Mouse (Mus musculus) heart, adult 2 months (tissue): Measurements from ENCODE around the gene Cadps2. TPM values are rescaled to one million over a fixed set of nuclear protein-coding genes. Genes with fewer than 3 reads are reported as not detected.

Source experiments
- DNase-seq, 2 experiments: peaks; one replicate each; pipeline ENCODE4 v3.0.0; 2021
- H3K27ac ChIP-seq: fragments of 200-600 bp; 2 replicates; pipeline ENCODE4 v1.8.1; 2022
- H3K27me3 ChIP-seq: fragments of 200-500 bp; 2 replicates; pipeline ENCODE4 v1.6.1; 2012; ENCODE audit warnings: mild to moderate bottlenecking, low read length, inconsistent platforms, mixed read lengths; ENCODE audit not compliant: control insufficient read depth, insufficient read depth
- H3K36me3 ChIP-seq: fragments of 200-500 bp; 2 replicates; pipeline ENCODE4 v1.6.1; 2012; ENCODE audit warnings: low read length, inconsistent platforms; ENCODE audit not compliant: control insufficient read depth, insufficient read depth
- H3K4me1 ChIP-seq: fragments of 200-500 bp; 2 replicates; pipeline ENCODE4 v1.6.1; 2011; ENCODE audit warnings: low read length; ENCODE audit not compliant: control insufficient read depth, insufficient read depth
- H3K4me3 ChIP-seq: fragments of 200-600 bp; 2 replicates; pipeline ENCODE4 v1.8.1; 2022
- H3K79me2 ChIP-seq: fragments of 200-500 bp; replicated peaks from 2 replicates; pipeline ENCODE4 v1.6.1; 2012; ENCODE audit warnings: mild to moderate bottlenecking, inconsistent platforms, low read length, moderate library complexity, mixed read lengths; ENCODE audit not compliant: control insufficient read depth, insufficient read depth
- H3K9ac ChIP-seq: fragments of 200-500 bp; 2 replicates; pipeline ENCODE4 v1.6.1; 2012; ENCODE audit warnings: low read depth, mild to moderate bottlenecking, control low read depth, inconsistent platforms, low read length, mixed read lengths
- CTCF ChIP-seq: fragments of 200-600 bp; IDR thresholded peaks from 2 replicates; pipeline ENCODE4 v1.8.1; 2022; ENCODE audit warnings: antibody characterized with exemption, mild to moderate bottlenecking, moderate library complexity
- EP300 ChIP-seq: fragments of 200-500 bp; IDR thresholded peaks from 2 replicates; pipeline ENCODE4 v1.6.1; 2011; ENCODE audit warnings: low read depth, low read length, control low read depth; ENCODE audit not compliant: insufficient read depth
- POLR2A ChIP-seq: fragments of 200-500 bp; IDR thresholded peaks from 2 replicates; pipeline ENCODE4 v1.6.1; 2011; ENCODE audit warnings: mild to moderate bottlenecking, low read depth, low read length, control low read depth; ENCODE audit not compliant: insufficient read depth
- WGBS: fragments of 180-500 bp; shearing (Covaris S2); methylation state at CpG from one replicate; pipeline ENCODE4 v1.1.7; 2018; 5-methylcytosine and 5-hydroxymethylcytosine counted together
- intact Hi-C: fragments of 180-260 bp; cut with DNase I; formaldehyde crosslinking; loops from one replicate; pipeline ENCODE4 v1.15.1; 2025
- polyA plus RNA-seq: library from polyadenylated mRNA; depleted of rRNA; stranded (reverse); fragments of >200 nt; gene quantifications from 2 replicates; pipeline ENCODE4 v1.2.3, GENCODE M21; 2012
- total RNA-seq, 2 experiments: library from RNA; stranded (reverse); gene quantifications; 2 replicates each; pipeline ENCODE4 v1.2.3; 2021

The Cadps2 gene
- total and polyA plus RNA-seq, 3 experiments: 0.72 to 1.4 (median 1.1) TPM

GRCm38 (mm10) chr6:23837127-23837526 is 2.1 kb downstream of the Cadps2 start:
- intact Hi-C loops: no loop called here
- Histone ChIP-seq H3K36me3 (no peaks in the 10 kb centered on the region), H3K9ac (no peak overlapping the region), H3K27me3 (no peaks in the 10 kb centered on the region), H3K4me1 (no peaks in the 10 kb centered on the region), H3K79me2 (no peaks in the 10 kb centered on the region), H3K27ac (no peak overlapping the region), H3K4me3 (no peak overlapping the region)
- DNase-seq: no peak
- TF ChIP-seq CTCF (no peak), EP300 (no peak), POLR2A (no peak)
- WGBS: 90% methylated on average over 5 of the region's 5 CpGs

- H3K27ac ChIP-seq: no peak overlapping the region
- intact Hi-C loops: no loop called here
- H3K4me3 ChIP-seq: no peak overlapping the region
- H3K79me2 ChIP-seq: no peaks in the 10 kb centered on the region
- H3K4me1 ChIP-seq: no peaks in the 10 kb centered on the region
- no peak overlapping the region for H3K9ac ChIP-seq
- DNase-seq: no peak
- H3K36me3 ChIP-seq: no peaks in the 10 kb centered on the region
- H3K27me3 ChIP-seq: no peaks in the 10 kb centered on the region
- TF ChIP-seq CTCF (no peak), EP300 (no peak), POLR2A (no peak)
- WGBS: 47% methylated on average over 2 of the region's 2 CpGs
Observed at GRCm38 (mm10) chr6:23836694-23837093, 2.5 kb downstream of the Cadps2 start.

- DNase-seq: no peak
- Histone ChIP-seq H3K36me3 (no peaks in the 10 kb centered on the region), H3K79me2 (no peaks in the 10 kb centered on the region), H3K27ac (no peak overlapping the region), H3K4me1 (no peaks in the 10 kb centered on the region), H3K4me3 (no peak overlapping the region), H3K27me3 (no peaks in the 10 kb centered on the region), H3K9ac (no peak overlapping the region)
- TF ChIP-seq CTCF (no peak), EP300 (no peak), POLR2A (no peak)
- 82% methylated on average over 4 of the region's 4 CpGs for WGBS
- intact Hi-C loops: no loop called here
Observed at GRCm38 (mm10) chr6:23835552-23835951, 3.7 kb downstream of the Cadps2 start.

DNA sequence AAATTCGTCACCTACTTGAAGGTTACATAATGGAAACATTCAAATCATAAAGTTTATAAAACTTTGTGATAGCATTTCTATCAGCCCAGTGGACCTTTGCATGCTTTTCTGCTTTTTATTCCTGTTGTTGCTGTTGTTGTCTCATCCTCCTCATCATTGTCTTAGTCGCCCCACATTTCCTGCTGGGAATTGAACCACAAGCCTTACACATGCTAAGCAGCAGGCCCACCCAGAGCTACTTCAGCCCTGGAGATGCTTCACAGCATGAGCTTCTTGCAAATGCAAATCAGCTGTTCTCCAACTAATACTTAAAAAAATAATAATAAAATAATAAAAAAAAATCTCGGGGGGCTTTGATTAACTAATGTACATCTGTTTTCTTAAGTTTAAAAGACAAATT is 8.5 kb downstream of the Cadps2 start:
- Histone ChIP-seq H3K36me3 (no peaks in the 10 kb centered on the region), H3K79me2 (no peaks in the 10 kb centered on the region), H3K27ac (no peak overlapping the region), H3K27me3 (no peaks in the 10 kb centered on the region), H3K4me3 (no peak overlapping the region), H3K4me1 (no peaks in the 10 kb centered on the region), H3K9ac (no peak overlapping the region)
- WGBS: 55% methylated on average over 3 of the region's 3 CpGs
- no peak for TF ChIP-seq EP300
- TF ChIP-seq CTCF: no peak
- TF ChIP-seq POLR2A: no peak
- no peak for DNase-seq
- intact Hi-C loops: no loop called here

- no peak for DNase-seq
- Histone ChIP-seq H3K4me1 (no peaks in the 10 kb centered on the region), H3K4me3 (no peak overlapping the region), H3K27me3 (no peaks in the 10 kb centered on the region), H3K36me3 (no peaks in the 10 kb centered on the region), H3K79me2 (no peaks in the 10 kb centered on the region), H3K27ac (no peak overlapping the region), H3K9ac (no peak overlapping the region)
- no peak for TF ChIP-seq EP300
- TF ChIP-seq CTCF: no peak
- TF ChIP-seq POLR2A: no peak
- intact Hi-C loops: no loop called here
- WGBS: 83% methylated on average over 2 of the region's 2 CpGs
Observed at GRCm38 (mm10) chr6:23829338-23829737, 9.9 kb downstream of the Cadps2 start.

- Histone ChIP-seq H3K4me3 (no peak overlapping the region), H3K36me3 (no peaks in the 10 kb centered on the region), H3K27me3 (no peaks in the 10 kb centered on the region), H3K4me1 (no peaks in the 10 kb centered on the region), H3K9ac (no peak overlapping the region), H3K79me2 (no peaks in the 10 kb centered on the region), H3K27ac (no peak overlapping the region)
- 78% methylated on average over 5 of the region's 5 CpGs for WGBS
- intact Hi-C loops: no loop called here
- no peak for DNase-seq
- no peak for TF ChIP-seq POLR2A
- TF ChIP-seq CTCF: no peak
- no peak for TF ChIP-seq EP300
Observed at GRCm38 (mm10) chr6:23821819-23822218, 17.4 kb downstream of the Cadps2 start.
